Mouse (Mus musculus) erythroblast, embryonic 14.5 days (primary cell): ENCODE measurements around the gene Taf8.

Source experiments
- GATA1 ChIP-seq: IDR thresholded peaks from 2 replicates; pipeline ENCODE4 v1.6.1; 2012; ENCODE audit warnings: low read length, inconsistent platforms, mixed read lengths
- TAL1 ChIP-seq: IDR thresholded peaks from 3 replicates; pipeline ENCODE4 v1.6.1; 2012; ENCODE audit warnings: low read length, inconsistent platforms, mixed read lengths

GRCm38 (mm10) chr17:47474250-47474649 lies 27.8 kb downstream of the Taf8 start:
- TF ChIP-seq GATA1: no peak
- TF ChIP-seq TAL1: no peak
